Mouse (Mus musculus) urinary bladder, postnatal 36 days (tissue): Measurements from ENCODE around the gene Cfap126.
"Not testable (repeated sequence)": the region's sequence is repeated elsewhere in the genome, so short reads cannot be mapped to it uniquely, and the experiment has no call there.

ENCODE experiments used
- DNase-seq, 2 experiments: peaks; one replicate each; pipeline ENCODE4 v3.0.0; 2022; ENCODE audit warnings: low spot score in 2 of 2, mixed read lengths in 1 of 2

Cfap126 gene

DNA sequence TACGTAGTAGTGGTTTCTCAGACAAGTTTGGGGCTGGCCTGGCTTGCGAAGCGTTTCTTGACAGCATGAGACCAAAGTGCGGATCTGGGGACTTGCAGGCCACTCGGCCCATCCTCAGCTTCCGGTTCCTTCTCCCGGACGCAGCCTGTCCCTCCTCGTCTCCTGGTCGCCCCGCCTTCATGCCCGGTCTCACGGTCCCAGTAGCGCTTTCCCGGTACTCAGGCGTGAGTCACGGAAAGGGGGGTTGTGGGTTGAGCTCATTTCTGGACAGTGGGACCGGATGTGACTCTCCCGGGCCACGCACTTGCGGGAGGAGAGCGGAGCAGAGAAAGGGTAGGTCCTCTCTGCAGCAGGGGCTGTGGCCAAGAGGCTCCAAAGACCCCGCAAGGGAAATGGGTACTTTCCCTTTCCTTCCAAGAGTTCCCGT, at the start of gene Cfap126:
TSS of gene Cfap126 (plus strand) at position 46 of the 427 bp plus-strand sequence.
- DNase-seq, result peak; percentile 83 to 90

DNA sequence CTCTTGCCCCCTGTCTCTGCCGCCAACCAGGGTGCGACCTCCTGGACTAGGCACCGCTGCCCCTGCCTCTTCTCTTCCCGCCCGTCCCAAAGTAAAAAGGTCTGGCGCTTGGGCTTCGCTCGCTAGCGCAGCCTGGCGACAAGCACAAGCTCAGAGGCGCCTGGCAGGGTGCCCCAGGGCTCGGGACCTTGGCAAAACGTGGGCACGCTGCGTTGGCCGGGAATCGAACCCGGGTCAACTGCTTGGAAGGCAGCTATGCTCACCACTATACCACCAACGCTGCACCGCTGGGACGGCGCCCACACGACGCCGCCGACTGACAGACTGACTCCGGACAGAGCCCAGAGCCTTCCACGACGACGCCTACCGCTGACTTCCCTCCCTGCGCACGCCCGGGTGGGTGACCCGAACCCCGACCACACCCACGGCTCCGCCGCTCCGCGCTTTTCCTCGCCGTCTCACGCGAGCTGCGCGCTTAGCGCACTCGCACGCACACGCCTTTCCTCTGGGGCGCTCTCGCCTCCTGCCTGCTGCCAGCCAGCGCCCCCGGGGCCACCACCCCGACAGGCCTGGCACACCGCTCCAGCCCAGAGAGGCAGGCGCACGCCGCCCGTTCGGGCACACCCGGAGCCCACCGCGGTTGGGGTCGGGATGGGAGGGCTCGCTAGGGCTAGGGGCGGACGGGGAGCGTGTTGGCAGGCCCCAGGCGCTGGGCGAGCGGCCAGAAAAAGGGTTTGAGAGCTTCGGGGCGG, 49.1 kb upstream of the Cfap126 start, which contains the start of gene Fcgr3:
TSS of gene Fcgr3 (minus strand) at position 445 of the 752 bp plus-strand sequence.
- peak; percentile 76 to 77 for DNase-seq

DNA sequence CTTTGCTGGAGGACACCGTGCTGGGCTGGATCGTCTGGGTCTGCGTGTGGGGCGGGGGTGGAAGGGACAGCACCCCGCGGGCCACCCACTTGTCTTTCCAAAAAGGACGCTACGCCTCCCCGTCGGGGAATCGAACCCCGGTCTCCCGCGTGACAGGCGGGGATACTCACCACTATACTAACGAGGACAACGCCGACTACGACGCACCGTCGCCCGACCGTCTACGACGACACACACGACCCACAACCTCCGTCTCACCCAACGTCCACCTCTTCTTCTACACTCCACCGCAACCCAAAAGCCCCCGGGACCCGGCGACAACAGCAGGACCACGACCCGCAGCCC, 48.5 kb upstream of the Cfap126 start:
- DNase-seq, result not testable (repeated sequence)

DNA sequence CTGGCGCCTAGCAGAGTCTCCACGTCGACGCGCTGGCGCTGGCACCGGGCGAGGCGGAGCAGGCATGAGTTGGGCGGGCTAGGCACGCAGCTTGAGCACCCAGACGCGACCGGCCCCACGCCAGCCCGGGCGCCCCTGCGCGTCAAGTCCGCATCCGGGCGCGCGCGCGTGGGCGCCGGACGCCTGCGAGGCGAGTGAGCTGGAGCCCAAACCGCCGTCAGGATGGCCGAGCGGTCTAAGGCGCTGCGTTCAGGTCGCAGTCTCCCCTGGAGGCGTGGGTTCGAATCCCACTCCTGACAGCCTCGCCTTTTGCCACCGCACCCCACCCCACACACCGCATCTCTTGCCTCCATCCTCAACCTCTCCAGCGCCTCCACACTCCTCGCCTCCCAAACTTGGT, 48.0 kb upstream of the Cfap126 start:
- not testable (repeated sequence) for DNase-seq

DNA sequence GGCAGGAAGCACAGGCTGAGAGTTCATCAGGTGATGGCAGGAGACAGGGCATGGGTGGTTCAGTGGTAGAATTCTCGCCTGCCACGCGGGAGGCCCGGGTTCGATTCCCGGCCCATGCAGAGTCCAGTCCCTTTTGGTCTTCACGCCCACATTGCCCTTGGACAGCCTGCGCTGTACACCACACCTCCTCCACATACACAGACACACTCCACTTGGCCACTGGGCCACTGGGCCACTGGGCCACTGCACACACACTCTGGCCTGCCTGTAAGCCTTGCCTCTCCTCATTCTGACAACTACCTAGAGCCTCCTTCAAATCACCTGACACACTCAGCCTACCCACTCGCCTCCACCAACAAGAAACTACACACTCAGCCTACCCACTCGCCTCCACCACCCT, 47.1 kb upstream of the Cfap126 start:
- not testable (repeated sequence) for DNase-seq

DNA sequence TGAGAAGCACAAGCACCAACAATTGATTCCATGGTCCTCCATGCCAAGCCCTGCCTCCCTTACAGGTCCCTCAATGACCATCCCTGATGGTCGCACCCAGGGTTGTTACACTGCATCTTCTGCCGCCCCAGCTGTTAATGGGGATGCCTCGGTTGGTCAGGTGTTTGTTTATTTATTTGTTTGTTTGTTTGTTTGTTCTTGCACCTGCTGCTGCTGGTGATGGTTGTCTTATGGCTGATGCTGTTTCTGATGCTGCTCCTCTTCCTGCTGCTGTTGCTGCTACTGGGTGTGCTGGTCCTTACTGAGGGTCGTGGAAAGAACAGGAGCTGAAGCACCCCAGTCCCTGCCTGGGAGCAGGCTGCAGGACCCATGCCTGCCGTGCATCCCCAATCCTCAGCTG, 45.8 kb upstream of the Cfap126 start:
- not testable (repeated sequence) for DNase-seq

DNA sequence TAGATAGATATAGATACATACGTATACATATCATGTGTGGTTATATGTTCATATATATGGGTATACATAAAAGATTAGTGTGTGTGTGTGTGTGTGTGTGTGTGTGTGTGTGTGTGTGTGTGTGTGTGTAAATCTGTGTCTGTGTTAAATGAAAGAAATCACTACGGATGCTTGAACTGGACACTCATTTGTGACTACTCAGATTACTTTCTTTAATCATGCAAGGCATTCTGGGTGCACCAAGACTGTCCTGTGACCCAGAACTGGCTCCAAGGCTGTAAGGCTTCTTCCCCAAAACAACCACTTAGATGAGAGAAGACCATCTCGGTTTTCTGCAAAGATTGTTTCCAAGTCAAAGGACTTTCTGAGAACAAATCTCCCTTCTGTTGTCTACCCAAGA, 44.2 kb upstream of the Cfap126 start:
- DNase-seq, result not testable (repeated sequence)

DNA sequence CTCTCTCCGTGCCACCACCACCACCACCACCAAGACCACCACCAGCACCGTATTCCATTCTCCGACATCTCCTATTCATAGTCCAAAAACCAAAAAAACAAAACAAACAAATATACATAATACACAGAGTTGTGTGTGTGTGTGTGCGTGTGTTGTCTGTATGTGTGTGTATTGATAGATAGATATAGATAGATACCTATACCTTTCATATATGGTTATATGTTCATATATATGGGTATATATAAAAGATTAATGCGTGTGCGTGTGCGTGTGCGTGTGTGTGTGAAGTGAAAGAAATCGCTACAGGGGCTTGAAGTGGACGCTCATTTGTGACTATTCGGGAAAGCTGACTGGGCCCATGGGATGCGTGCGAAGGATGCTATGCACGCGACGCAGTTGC, 42.8 kb upstream of the Cfap126 start:
- not testable (repeated sequence) for DNase-seq

DNA sequence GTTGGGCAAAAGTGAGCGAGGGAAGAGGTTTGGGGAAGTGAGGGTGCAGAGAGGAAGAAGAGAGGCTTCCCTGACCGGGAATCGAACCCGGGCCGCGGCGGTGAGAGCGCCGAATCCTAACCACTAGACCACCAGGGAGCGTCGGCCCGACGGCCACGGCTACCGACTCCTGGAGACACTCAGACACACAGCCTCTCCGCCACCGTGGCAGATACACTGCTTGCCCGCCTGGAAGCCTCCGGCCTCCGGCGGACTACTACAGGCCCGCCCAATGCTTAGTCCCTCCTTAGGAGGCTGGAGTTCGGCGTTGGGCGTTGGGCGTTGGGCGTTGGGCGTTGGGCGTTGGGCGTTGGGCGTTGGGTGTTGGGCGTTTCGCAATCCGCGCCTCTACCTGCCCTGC, 42.0 kb upstream of the Cfap126 start:
- not testable (repeated sequence) for DNase-seq

DNA sequence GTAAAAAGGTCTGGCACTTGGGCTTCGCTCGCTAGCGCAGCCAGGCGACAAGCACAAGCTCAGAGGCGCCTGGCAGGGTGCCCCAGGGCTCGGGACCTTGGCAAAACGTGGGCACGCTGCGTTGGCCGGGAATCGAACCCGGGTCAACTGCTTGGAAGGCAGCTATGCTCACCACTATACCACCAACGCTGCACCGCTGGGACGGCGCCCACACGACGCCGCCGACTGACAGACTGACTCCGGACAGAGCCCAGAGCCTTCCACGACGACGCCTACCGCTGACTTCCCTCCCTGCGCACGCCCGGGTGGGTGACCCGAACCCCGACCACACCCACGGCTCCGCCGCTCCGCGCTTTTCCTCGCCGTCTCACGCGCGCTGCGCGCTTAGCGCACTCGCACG, 41.5 kb upstream of the Cfap126 start:
- not testable (repeated sequence) for DNase-seq

DNA sequence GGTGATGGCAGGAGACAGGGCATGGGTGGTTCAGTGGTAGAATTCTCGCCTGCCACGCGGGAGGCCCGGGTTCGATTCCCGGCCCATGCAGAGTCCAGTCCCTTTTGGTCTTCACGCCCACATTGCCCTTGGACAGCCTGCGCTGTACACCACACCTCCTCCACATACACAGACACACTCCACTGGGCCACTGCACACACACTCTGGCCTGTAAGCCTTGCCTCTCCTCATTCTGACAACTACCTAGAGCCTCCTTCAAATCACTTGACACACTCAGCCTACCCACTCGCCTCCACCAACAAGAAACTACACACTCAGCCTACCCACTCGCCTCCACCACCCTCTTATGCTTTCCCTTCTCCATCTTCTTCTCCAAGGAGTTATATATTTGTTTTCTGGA, 39.4 kb upstream of the Cfap126 start:
- not testable (repeated sequence) for DNase-seq

DNA sequence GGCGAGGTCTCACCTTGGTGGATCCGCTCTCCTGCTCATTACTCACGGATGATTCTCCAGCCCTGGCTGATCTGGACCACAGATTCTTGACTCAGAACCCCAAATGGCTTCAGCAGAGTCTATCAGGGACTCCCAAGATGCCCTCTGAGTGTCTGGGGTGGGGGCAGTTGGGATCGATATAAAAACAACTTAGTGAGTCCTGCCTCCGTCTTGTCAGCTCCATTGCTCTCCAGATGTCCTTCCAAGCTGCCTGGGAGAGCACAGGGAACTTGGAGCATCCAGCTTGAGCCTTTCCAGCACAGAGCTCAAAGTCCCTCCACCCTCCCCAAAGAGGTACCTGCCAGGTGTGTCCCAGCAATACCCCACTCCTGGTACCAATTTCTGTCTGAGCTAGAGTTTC, 37.5 kb upstream of the Cfap126 start:
- DNase-seq, result not testable (repeated sequence)

DNA sequence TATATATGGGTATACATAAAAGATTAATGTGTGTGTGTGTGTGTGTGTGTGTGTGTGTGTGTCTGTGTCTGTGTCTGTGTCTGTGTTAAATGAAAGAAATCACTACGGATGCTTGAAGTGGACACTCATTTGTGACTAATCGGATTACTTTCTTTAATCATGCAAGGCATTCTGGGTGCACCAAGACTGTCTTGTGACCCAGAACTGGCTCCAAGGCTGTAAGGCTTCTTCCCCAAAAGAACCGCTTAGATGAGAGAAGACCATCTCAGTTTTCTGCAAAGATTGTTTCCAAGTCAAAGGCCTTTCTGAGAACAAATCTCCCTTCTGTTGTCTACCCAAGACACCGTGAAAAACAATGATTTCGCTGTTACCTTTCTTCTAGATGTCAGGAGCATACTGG, 36.5 kb upstream of the Cfap126 start:
- DNase-seq, result not testable (repeated sequence)

DNA sequence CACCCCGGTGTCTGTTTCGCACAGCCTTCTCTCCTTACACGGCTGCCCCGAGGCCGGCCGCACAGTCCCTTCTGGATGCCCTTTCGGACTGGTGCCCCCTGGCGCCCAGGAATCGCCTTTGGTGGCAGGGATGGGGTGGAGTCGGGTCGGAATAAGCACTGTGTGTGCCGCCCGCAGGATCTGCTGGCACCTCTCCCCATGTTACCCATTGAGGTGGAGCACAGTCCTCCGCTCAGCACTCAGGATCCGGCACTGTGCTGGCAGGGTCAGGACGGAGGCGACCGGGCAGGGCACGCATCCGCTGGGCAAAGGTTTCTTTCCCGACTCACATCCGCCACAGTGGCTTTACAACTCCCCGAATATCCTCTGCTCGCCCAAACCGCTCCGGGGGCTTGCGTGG, 35.8 kb upstream of the Cfap126 start:
- DNase-seq, result peak; percentile 35 to 36

DNA sequence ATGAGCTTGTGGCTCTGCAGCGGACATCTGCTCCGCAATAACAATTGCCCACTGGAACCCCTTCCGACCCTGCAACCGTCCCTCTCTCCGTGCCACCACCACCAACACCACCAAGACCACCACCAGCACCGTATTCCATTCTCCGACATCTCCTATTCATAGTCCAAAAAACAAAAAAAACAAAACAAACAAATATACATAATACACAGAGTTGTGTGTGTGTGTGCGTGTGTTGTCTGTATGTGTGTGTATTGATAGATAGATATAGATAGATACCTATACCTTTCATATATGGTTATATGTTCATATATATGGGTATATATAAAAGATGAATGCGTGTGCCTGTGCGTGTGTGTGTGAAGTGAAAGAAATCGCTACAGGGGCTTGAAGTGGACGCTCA, 35.3 kb upstream of the Cfap126 start:
- DNase-seq, result not testable (repeated sequence)

DNA sequence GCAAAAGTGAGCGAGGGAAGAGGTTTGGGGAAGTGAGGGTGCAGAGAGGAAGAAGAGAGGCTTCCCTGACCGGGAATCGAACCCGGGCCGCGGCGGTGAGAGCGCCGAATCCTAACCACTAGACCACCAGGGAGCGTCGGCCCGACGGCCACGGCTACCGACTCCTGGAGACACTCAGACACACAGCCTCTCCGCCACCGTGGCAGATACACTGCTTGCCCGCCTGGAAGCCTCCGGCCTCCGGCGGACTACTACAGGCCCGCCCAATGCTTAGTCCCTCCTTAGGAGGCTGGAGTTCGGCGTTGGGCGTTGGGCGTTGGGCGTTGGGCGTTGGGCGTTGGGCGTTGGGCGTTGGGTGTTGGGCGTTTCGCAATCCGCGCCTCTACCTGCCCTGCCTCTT, 34.4 kb upstream of the Cfap126 start:
- not testable (repeated sequence) for DNase-seq

DNA sequence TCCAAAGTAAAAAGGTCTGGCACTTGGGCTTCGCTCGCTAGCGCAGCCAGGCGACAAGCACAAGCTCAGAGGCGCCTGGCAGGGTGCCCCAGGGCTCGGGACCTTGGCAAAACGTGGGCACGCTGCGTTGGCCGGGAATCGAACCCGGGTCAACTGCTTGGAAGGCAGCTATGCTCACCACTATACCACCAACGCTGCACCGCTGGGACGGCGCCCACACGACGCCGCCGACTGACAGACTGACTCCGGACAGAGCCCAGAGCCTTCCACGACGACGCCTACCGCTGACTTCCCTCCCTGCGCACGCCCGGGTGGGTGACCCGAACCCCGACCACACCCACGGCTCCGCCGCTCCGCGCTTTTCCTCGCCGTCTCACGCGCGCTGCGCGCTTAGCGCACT, 33.9 kb upstream of the Cfap126 start:
- not testable (repeated sequence) for DNase-seq

DNA sequence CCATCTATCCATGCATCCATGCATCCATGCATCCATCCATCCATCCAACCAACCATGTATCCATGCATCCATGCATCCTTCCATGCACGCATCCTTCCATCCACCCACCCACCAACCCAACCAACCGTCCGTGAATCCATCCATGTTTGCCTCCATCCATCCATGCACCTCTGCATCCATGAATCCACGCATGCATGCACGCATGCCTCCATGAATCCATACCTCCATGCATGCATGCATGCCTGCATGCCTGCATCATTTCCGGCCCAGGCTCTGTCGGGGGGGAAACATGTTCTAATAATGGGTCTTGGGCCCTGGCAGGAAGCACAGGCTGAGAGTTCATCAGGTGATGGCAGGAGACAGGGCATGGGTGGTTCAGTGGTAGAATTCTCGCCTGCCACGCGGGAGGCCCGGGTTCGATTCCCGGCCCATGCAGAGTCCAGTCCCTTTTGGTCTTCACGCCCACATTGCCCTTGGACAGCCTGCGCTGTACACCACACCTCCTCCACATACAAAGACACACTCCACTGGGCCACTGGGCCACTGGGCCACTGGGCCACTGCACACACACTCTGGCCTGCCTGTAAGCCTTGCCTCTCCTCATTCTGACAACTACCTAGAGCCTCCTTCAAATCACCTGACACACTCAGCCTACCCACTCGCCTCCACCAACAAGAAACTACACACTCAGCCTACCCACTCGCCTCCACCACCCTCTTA, 32.0 kb upstream of the Cfap126 start:
- DNase-seq, result not testable (repeated sequence)

DNA sequence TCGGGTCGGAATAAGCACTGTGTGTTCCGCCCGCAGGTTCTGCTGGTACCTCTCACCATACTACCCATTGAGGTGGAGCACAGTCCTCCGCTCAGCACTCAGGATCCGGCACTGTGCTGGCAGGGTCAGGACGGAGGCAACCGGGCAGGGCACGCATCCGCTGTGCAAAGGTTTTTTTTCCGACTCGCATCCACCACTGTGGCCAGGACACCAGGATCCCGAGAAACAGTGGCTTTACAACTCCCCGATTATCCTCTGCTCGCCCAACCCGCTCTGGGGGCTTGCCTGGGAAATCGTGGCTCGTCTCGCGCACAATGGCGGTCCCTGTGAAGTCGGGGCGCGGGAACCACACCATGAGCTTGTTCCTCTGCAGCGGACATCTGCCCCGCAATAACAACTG, 28.0 kb upstream of the Cfap126 start:
- DNase-seq, result no peak

DNA sequence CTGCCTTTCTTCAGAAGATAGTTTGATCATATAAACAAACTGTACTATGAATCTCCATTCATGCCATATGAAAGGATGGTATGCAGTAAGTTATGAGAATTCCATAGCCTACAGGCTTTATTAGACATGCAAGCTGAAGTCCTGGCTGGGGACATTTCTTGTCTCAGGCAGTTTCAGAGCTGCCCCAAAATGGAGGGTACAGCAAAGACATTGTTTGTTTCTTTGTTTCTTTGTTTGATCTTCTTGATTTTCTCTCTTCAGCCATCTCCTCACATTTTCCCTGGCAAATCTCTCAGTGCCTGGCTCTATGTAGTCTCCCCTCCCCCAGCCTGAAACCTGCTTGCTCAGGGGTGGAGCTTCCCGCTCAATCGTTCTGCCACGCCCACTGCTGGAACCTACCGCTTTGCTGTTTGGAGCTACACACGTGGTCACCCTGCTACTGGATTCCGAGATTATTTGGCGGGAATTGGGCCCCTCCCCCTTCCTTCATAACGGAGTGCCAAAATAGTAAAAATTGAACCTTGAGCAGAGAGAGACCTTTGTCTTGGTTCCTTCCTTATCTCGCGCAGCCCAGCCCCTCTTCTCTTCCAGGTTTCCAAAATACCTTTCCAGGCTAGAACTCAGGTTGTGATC, 25.4 kb upstream of the Cfap126 start:
- DNase-seq, result not testable (repeated sequence)

DNA sequence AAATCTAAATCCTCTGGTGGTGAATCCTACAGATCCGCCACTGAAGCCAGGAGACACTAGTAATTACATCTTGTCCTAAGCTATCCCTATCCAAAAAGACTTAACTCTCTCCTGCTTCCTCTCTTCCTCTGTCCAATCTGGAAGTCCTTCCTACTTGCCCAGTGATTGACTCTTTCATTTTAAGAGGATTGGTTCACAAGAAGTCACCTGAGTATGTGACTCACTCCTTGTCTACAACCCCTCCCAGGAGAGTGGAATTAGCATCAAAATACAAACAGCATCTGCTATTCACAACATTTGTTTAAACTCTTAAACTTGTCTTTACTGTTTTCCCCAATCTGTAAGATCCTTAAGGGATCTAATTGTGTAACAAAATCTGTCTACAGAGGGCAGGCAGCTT, 23.8 kb upstream of the Cfap126 start:
- DNase-seq, result no peak

DNA sequence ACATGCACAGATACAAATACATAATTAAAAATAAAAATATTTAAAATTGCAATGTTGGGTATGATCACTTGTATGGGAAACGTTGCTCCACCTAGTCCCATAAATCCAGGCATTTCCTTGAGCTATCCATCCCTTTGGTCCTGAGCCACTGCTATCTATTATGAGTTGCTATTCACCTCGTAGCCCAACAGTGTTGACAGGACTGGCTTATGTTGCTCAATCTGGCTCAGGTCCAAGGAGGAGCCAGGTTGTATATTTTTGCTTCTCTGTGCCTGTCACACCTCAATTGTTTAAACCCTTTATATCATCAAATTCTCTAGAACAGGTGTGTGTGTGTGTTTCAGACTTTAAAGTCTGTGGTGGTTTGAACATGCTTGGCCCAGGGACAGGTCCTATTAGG, 23.0 kb upstream of the Cfap126 start:
- DNase-seq, result no peak

DNA sequence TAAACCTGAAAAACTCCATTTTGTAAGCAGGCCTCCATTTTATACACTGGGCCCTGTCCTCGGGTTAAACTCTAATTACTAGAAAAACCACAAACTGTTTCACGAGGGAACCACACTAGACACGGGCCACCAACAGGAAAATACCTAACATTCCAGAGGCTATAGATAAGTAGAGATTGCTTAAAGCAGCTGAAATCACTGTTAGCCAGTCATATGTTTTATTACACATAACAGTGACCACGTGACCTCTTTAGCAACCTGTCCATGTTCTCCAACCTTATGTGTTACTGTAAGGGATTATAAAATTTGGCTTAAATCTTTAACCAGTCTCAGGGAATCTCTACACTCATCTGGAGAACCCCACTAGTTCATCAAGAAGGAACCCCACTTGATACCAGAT, 19.3 kb upstream of the Cfap126 start:
- DNase-seq, result no peak
